Mouse (Mus musculus) hindbrain, embryonic 14.5 days (tissue): ENCODE results near the gene Tmem217. TPM values are rescaled to one million over a fixed set of nuclear protein-coding genes. Genes with fewer than 3 reads are reported as not detected.

Source experiments
- ATAC-seq: fragments of 200-750 bp; cut with Nextera tagmentation; 2 replicates; pipeline ENCODE4 v1.8.0; 2017; ENCODE audit warnings: moderate number of reproducible peaks, mild to moderate bottlenecking, moderate TSS enrichment, moderate library complexity; ENCODE audit not compliant: low FRiP score
- DNase-seq: peaks from one replicate; pipeline ENCODE4 v3.0.0-alpha.2; 2015; ENCODE audit warnings: low spot score
- H3K27ac ChIP-seq: fragments of 300-500 bp; sonication (generic); 2 replicates; pipeline ENCODE4 v1.5.1; 2014; ENCODE audit warnings: mild to moderate bottlenecking, moderate library complexity
- H3K27me3 ChIP-seq: fragments of 300-500 bp; sonication (generic); 2 replicates; pipeline ENCODE4 v1.6.1; 2014; ENCODE audit warnings: mild to moderate bottlenecking, low read length, mixed read lengths; ENCODE audit not compliant: control insufficient read depth, insufficient read depth
- H3K36me3 ChIP-seq: fragments of 300-500 bp; sonication (generic); replicated peaks from 2 replicates; pipeline ENCODE4 v1.6.1; 2014; ENCODE audit not compliant: control insufficient read depth, insufficient read depth
- H3K4me1 ChIP-seq: fragments of 300-500 bp; sonication (generic); replicated peaks from 2 replicates; pipeline ENCODE4 v1.6.1; 2014; ENCODE audit warnings: antibody characterized with exemption, low read length, mixed read lengths; ENCODE audit not compliant: control insufficient read depth, insufficient read depth
- H3K4me2 ChIP-seq: fragments of 300-500 bp; sonication (generic); replicated peaks from 2 replicates; pipeline ENCODE4 v1.6.1; 2014; ENCODE audit warnings: mild to moderate bottlenecking, moderate library complexity
- H3K4me3 ChIP-seq: fragments of 300-500 bp; sonication (generic); replicated peaks from 2 replicates; pipeline ENCODE4 v1.5.1; 2014; ENCODE audit warnings: mild to moderate bottlenecking, low read length
- H3K9ac ChIP-seq: fragments of 300-500 bp; sonication (generic); 2 replicates; pipeline ENCODE4 v1.6.1; 2014
- H3K9me3 ChIP-seq: fragments of 300-500 bp; sonication (generic); 2 replicates; pipeline ENCODE4 v1.6.1; 2016; ENCODE audit warnings: low read length; ENCODE audit not compliant: control insufficient read depth
- WGBS: fragments of 180-500 bp; shearing (Covaris S2); extraction: QIAGEN DNeasy Blood & Tissue Kit; methylation state at CpG from one replicate; pipeline ENCODE4 v1.1.7; 2014; 5-methylcytosine and 5-hydroxymethylcytosine counted together
- polyA plus RNA-seq: library from polyadenylated mRNA; unstranded; fragments of >200 nt; fragmentation: Nextera tagmentation; extraction: Ambion mirVana; gene quantifications from 2 replicates; pipeline ENCODE4 v1.2.1, GENCODE M21; 2014

The Tmem217 gene
- polyA plus RNA-seq, 1 experiment from 2014 or later, result 0.50 TPM

GRCm38 (mm10) chr17:29514435-29514834, 37.8 kb downstream of the Tmem217 start:
- no peak overlapping the region for H3K4me3 ChIP-seq
- no peak overlapping the region for H3K9ac ChIP-seq
- DNase-seq, result peak; percentile 92
- H3K4me2 ChIP-seq, result no peak overlapping the region
- no peaks in the 10 kb centered on the region for H3K36me3 ChIP-seq
- WGBS, result 4% methylated on average over 11 of the region's 11 CpGs
- ATAC-seq, result peak; percentile 46; the same call in 1 of the 2 replicates
- no peak overlapping the region for H3K27ac ChIP-seq
- H3K9me3 ChIP-seq, result no peaks in the 10 kb centered on the region
- H3K27me3 ChIP-seq, result no peaks in the 10 kb centered on the region
- no peaks in the 10 kb centered on the region for H3K4me1 ChIP-seq

GRCm38 (mm10) chr17:29513044-29513730, 39.0 kb downstream of the Tmem217 start:
- DNase-seq (peak; percentile 57), ATAC-seq (peak; percentile 37; the same call in 1 of the 2 replicates)
- WGBS, result 45% methylated on average over 13 of the region's 13 CpGs
- Histone ChIP-seq H3K4me1 (no peaks in the 10 kb centered on the region), H3K9me3 (no peaks in the 10 kb centered on the region), H3K4me3 (no peak overlapping the region), H3K27ac (no peak overlapping the region), H3K9ac (no peak overlapping the region), H3K36me3 (no peaks in the 10 kb centered on the region), H3K27me3 (no peaks in the 10 kb centered on the region), H3K4me2 (no peak overlapping the region)

- Histone ChIP-seq H3K9ac (no peak overlapping the region), H3K27me3 (no peaks in the 10 kb centered on the region), H3K9me3 (no peaks in the 10 kb centered on the region), H3K4me3 (no peak overlapping the region), H3K27ac (no peak overlapping the region), H3K4me1 (no peaks in the 10 kb centered on the region), H3K36me3 (no peaks in the 10 kb centered on the region), H3K4me2 (no peak overlapping the region)
- ATAC-seq (no peak), DNase-seq (no peak)
- WGBS, result 64% methylated on average over 8 of the region's 8 CpGs
These were observed 41.5 kb downstream of the Tmem217 start for GRCm38 (mm10) chr17:29510691-29511090.

GRCm38 (mm10) chr17:29508927-29509608, 43.1 kb downstream of the Tmem217 start:
- Histone ChIP-seq H3K9me3 (no peaks in the 10 kb centered on the region), H3K27ac (no peak overlapping the region), H3K4me3 (no peak overlapping the region), H3K4me2 (no peak overlapping the region), H3K36me3 (no peaks in the 10 kb centered on the region), H3K9ac (no peak overlapping the region), H3K27me3 (no peaks in the 10 kb centered on the region), H3K4me1 (no peaks in the 10 kb centered on the region)
- ATAC-seq (no peak), DNase-seq (no peak)
- WGBS, result 76% methylated on average over 12 of the region's 12 CpGs

GRCm38 (mm10) chr17:29503700-29504099, 48.5 kb downstream of the Tmem217 start:
- H3K4me2 ChIP-seq, result no peak overlapping the region

GRCm38 (mm10) chr17:29502669-29503665, 49.2 kb downstream of the Tmem217 start:
- no peak for ATAC-seq
- no peaks in the 10 kb centered on the region for H3K36me3 ChIP-seq
- H3K9ac ChIP-seq, result no peak overlapping the region
- no peaks in the 10 kb centered on the region for H3K27me3 ChIP-seq
- WGBS, result 16% methylated on average over 32 of the region's 32 CpGs
- H3K4me1 ChIP-seq, result peaks cover 11% of the 10 kb centered on the region; the same call in 1 of the 2 replicates
- peak overlapping the region; percentile 21 for H3K4me2 ChIP-seq
- no peaks in the 10 kb centered on the region for H3K9me3 ChIP-seq
- H3K27ac ChIP-seq, result no peak overlapping the region
- no peak for DNase-seq
- no peak overlapping the region for H3K4me3 ChIP-seq

More at GRCm38 (mm10) chr17:29503700-29504099, 48.5 kb downstream of the Tmem217 start:
- no peaks in the 10 kb centered on the region for H3K9me3 ChIP-seq
- H3K27ac ChIP-seq, result no peak overlapping the region
- WGBS, result 79% methylated on average over 5 of the region's 5 CpGs
- H3K4me1 ChIP-seq, result peaks cover 11% of the 10 kb centered on the region; the same call in 1 of the 2 replicates
- no peak for ATAC-seq
- H3K4me3 ChIP-seq, result no peak overlapping the region
- no peak for DNase-seq
- no peaks in the 10 kb centered on the region for H3K36me3 ChIP-seq
- H3K9ac ChIP-seq, result no peak overlapping the region
- H3K27me3 ChIP-seq, result no peaks in the 10 kb centered on the region

- H3K4me3 ChIP-seq, result no peak overlapping the region
- no peak overlapping the region for H3K4me2 ChIP-seq
- no peak overlapping the region for H3K27ac ChIP-seq
- no peaks in the 10 kb centered on the region for H3K9me3 ChIP-seq
- H3K36me3 ChIP-seq, result no peaks in the 10 kb centered on the region
- peaks cover 11% of the 10 kb centered on the region; the same call in 1 of the 2 replicates for H3K4me1 ChIP-seq
- no peak for DNase-seq
- 84% methylated on average over 7 of the region's 7 CpGs for whole genome bisulfite sequencing
- no peak overlapping the region for H3K9ac ChIP-seq
- H3K27me3 ChIP-seq, result no peaks in the 10 kb centered on the region
- no peak for ATAC-seq
These were observed 50.0 kb downstream of the Tmem217 start for GRCm38 (mm10) chr17:29502005-29502668.

GRCm38 (mm10) chr17:29500802-29501469, 51.2 kb downstream of the Tmem217 start:
- ATAC-seq (no peak), DNase-seq (no peak)
- no peak overlapping the region for H3K4me2 ChIP-seq
- H3K4me3 ChIP-seq, result no peak overlapping the region
- 80% methylated on average over 17 of the region's 17 CpGs for WGBS
- H3K36me3 ChIP-seq, result no peaks in the 10 kb centered on the region
- no peaks in the 10 kb centered on the region for H3K9me3 ChIP-seq
- no peak overlapping the region for H3K9ac ChIP-seq
- no peaks in the 10 kb centered on the region for H3K27me3 ChIP-seq
- peaks cover 11% of the 10 kb centered on the region; the same call in 1 of the 2 replicates for H3K4me1 ChIP-seq
- H3K27ac ChIP-seq, result no peak overlapping the region
